Mouse (Mus musculus) layer of hippocampus, adult 9-11 months (tissue): ENCODE data around the gene Gng5.

Experiments
- DNase-seq: peaks from one replicate; pipeline ENCODE4 v3.0.0; 2022

Gng5 gene

GRCm38 (mm10) chr3:146499431-146500002 lies at the start of gene Gng5, which contains the start of gene Spata1:
Gene Gng5, plus strand, starts transcription at chr3:146499807.
Gene Spata1, minus strand, starts transcription at chr3:146499753.
- peak; percentile 70 for DNase-seq

- peak; percentile 95 for DNase-seq
Observed at GRCm38 (mm10) chr3:146450371-146450841, 49.2 kb upstream of the Gng5 start.

- DNase-seq, result no peak
Observed at GRCm38 (mm10) chr3:146451375-146451774, 48.2 kb upstream of the Gng5 start.

GRCm38 (mm10) chr3:146462939-146463338 lies 36.7 kb upstream of the Gng5 start:
- no peak for DNase-seq

GRCm38 (mm10) chr3:146469226-146469625 lies 30.4 kb upstream of the Gng5 start:
- no peak for DNase-seq

GRCm38 (mm10) chr3:146472657-146473056 lies 26.9 kb upstream of the Gng5 start:
- no peak for DNase-seq

GRCm38 (mm10) chr3:146473741-146474140 lies 25.9 kb upstream of the Gng5 start:
- no peak for DNase-seq

GRCm38 (mm10) chr3:146474428-146474827 lies 25.2 kb upstream of the Gng5 start:
- DNase-seq, result no peak

GRCm38 (mm10) chr3:146482044-146482443 lies 17.6 kb upstream of the Gng5 start:
- no peak for DNase-seq

- DNase-seq, result no peak
Observed at GRCm38 (mm10) chr3:146486464-146486863, 13.1 kb upstream of the Gng5 start.

- no peak for DNase-seq
Observed at GRCm38 (mm10) chr3:146494941-146495340, 4.7 kb upstream of the Gng5 start.

- no peak for DNase-seq
Observed at GRCm38 (mm10) chr3:146498989-146499388, 618 bp upstream of the Gng5 start.

GRCm38 (mm10) chr3:146500003-146500809 lies 599 bp downstream of the Gng5 start:
- peak; percentile 23 for DNase-seq

- DNase-seq, result no peak
Observed at GRCm38 (mm10) chr3:146500810-146501201, 1.2 kb downstream of the Gng5 start.

- DNase-seq, result no peak
Observed at GRCm38 (mm10) chr3:146501601-146502123, 2.1 kb downstream of the Gng5 start.

- DNase-seq, result no peak
Observed at GRCm38 (mm10) chr3:146506711-146507110, 7.1 kb downstream of the Gng5 start.

GRCm38 (mm10) chr3:146520226-146520797 lies 20.7 kb downstream of the Gng5 start:
- DNase-seq, result no peak

- DNase-seq, result peak; percentile 92
Observed at GRCm38 (mm10) chr3:146520798-146521651, 21.4 kb downstream of the Gng5 start, which contains the start of gene Rpf1. Gene Rpf1, minus strand, starts transcription at chr3:146521429.

- no peak for DNase-seq
Observed at GRCm38 (mm10) chr3:146521652-146522020, 22.0 kb downstream of the Gng5 start.

GRCm38 (mm10) chr3:146528335-146528734 lies 28.7 kb downstream of the Gng5 start:
- DNase-seq, result no peak

GRCm38 (mm10) chr3:146534986-146535385 lies 35.4 kb downstream of the Gng5 start:
- no peak for DNase-seq

GRCm38 (mm10) chr3:146540521-146541273 lies 41.1 kb downstream of the Gng5 start:
- DNase-seq, result no peak
